Mouse (Mus musculus) spleen, adult 2 months (tissue): ENCODE data around the gene Pif1. TPM values are rescaled to one million over a fixed set of nuclear protein-coding genes. Genes with fewer than 3 reads are reported as not detected.
A peak's percentile ranks its signal among the peaks of the same experiment; 100 is the strongest.

ENCODE experiments used
- DNase-seq, 2 experiments: peaks; one replicate each; pipeline versions ENCODE4 v3.0.0 to v3.0.0-alpha.2; 2012 to 2021; ENCODE audit warnings: low spot score in 2 of 2, low read depth in 1 of 2
- H3K27ac ChIP-seq: fragments of 200-500 bp; 2 replicates; pipeline ENCODE4 v1.5.1; 2012; ENCODE audit warnings: low read length, inconsistent platforms; ENCODE audit not compliant: insufficient read depth
- H3K27me3 ChIP-seq: fragments of 200-500 bp; 2 replicates; pipeline ENCODE4 v1.6.1; 2012; ENCODE audit warnings: mild to moderate bottlenecking, moderate library complexity, low read length, inconsistent platforms; ENCODE audit not compliant: control insufficient read depth, insufficient read depth
- H3K36me3 ChIP-seq: fragments of 200-500 bp; 2 replicates; pipeline ENCODE4 v1.6.1; 2012; ENCODE audit warnings: mild to moderate bottlenecking, low read length, inconsistent platforms; ENCODE audit not compliant: control insufficient read depth, insufficient read depth
- H3K4me1 ChIP-seq: fragments of 200-500 bp; 2 replicates; pipeline ENCODE4 v1.6.1; 2011; ENCODE audit warnings: inconsistent platforms; ENCODE audit not compliant: control insufficient read depth, insufficient read depth, insufficient read length
- H3K4me3 ChIP-seq: fragments of 200-500 bp; 2 replicates; pipeline ENCODE4 v1.5.1; 2011; ENCODE audit warnings: mild to moderate bottlenecking, inconsistent platforms; ENCODE audit not compliant: insufficient read depth, insufficient read length; ENCODE audit errors: extremely low read depth
- CTCF ChIP-seq: fragments of 200-500 bp; IDR thresholded peaks from 2 replicates; pipeline ENCODE4 v1.5.1; 2011; ENCODE audit warnings: mild to moderate bottlenecking, inconsistent platforms; ENCODE audit not compliant: insufficient read depth, insufficient read length, insufficient replicate concordance; ENCODE audit errors: extremely low read depth
- POLR2A ChIP-seq: fragments of 200-500 bp; IDR thresholded peaks from 2 replicates; pipeline ENCODE4 v1.6.1; 2011; ENCODE audit warnings: low read depth, low read length, inconsistent platforms
- WGBS: fragments of 180-500 bp; shearing (Covaris S2); methylation state at CpG from one replicate; pipeline ENCODE4 v1.1.7; 2018; 5-methylcytosine and 5-hydroxymethylcytosine counted together
- polyA plus RNA-seq: library from polyadenylated mRNA; depleted of rRNA; stranded (reverse); fragments of >200 nt; gene quantifications from 2 replicates; pipeline ENCODE4 v1.2.3, GENCODE M21; 2012

Gene Pif1
- polyA plus RNA-seq, 1 experiment = 4.3 TPM

DNA sequence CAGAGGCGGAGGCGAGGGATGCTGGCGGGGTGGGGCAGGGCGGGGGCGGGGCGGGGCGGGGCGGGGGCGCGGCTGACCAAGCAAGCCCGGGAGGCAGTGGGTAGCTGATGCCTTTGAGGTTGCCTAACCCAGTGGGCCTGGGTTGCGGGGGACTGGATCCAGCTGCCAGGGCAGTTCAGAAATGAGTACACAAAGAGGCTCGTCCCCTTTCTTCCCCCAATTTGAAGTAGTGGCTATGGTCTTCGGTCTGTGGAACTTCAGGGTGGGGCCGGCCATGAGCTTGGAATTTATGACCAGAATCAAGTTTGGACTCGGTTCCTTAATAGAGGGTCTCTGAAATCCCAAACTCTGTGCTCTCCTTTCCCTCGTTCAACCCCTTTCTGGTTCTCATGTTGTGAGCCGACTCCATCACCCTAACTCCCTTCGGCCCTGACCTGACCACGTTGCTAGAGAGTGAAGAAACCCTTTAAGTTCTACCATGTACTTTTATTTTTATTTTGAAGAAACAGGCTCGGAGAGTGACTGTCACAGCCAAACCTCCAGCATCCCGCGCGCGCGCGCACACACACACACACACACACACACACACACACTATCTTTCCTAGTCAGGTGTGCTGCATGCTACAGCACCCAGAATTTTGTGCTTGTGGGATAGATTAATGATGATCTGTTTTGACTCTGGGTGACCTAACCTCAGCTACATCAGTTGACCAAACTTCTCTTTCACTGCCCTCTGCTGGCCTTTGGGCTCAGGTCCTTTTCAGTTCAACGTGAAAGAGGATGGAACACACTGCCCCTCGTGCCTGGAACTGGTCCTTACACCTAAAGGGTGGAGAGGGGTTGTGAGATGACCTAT lies 6.3 kb upstream of the Pif1 start:
- peak overlapping the region; percentile 88 for H3K27ac ChIP-seq
- peaks cover 19% of the 10 kb centered on the region for H3K4me1 ChIP-seq
- peak; percentile 91 to 92 for DNase-seq
- peak overlapping the region; percentile 60 for H3K4me3 ChIP-seq
- no peak for TF ChIP-seq POLR2A
- TF ChIP-seq CTCF = peak; percentile 96; the same call in 1 of the 2 replicates
- H3K27me3 ChIP-seq = no peaks in the 10 kb centered on the region
- H3K36me3 ChIP-seq = no peaks in the 10 kb centered on the region
- under 1% methylated on average over 19 of the region's 29 CpGs for WGBS

DNA sequence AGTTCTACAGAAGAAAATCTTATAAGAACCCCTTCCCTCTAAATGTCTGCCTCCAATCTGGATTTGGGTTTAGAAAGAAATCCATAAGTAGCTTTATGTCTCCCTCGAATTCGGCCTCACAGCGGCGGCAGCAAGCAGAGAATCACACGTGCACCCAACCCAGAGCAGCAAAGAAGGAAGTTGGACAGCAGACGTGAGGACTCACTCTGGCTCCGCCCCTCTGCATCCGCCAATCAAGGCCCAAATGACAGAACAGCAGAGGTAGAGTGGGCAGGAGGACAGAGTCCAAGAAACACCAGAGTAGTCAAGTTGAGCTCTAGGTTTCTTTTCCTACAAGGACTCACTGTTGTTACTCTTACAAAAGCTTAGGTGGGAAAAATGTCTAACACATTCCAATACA lies 3.9 kb upstream of the Pif1 start:
- H3K4me3 ChIP-seq = no peak overlapping the region

DNA sequence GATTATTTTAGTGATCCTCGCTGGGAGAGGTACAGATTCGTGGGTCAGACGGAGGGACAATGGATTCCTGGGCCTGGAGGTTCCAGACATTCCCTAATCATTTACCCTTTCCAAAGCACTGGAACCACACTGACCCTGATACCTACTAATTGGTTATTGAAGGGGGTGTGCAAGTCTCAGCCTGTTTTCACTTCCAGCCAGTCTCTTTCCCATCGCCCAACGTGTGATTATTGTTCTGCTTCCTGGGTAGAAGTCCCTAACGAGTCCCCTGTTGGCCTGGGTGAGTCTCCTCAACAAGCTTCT lies 261 bp downstream of the Pif1 start:
- Histone ChIP-seq H3K36me3 (no peaks in the 10 kb centered on the region), H3K27me3 (no peaks in the 10 kb centered on the region), H3K27ac (no peak overlapping the region), H3K4me3 (peak overlapping the region; percentile 56), H3K4me1 (peaks cover 9% of the 10 kb centered on the region; the same call in 1 of the 2 replicates)
- TF ChIP-seq POLR2A = no peak
- no peak for TF ChIP-seq CTCF
- under 1% methylated on average over 6 of the region's 6 CpGs for WGBS
- no peak for DNase-seq

More for the DNA sequence above, 3.9 kb upstream of the Pif1 start:
- Histone ChIP-seq H3K27ac (no peak overlapping the region), H3K36me3 (no peaks in the 10 kb centered on the region), H3K4me1 (peaks cover 7% of the 10 kb centered on the region), H3K27me3 (no peaks in the 10 kb centered on the region)
- 2% methylated on average over 8 of the region's 8 CpGs for WGBS
- TF ChIP-seq POLR2A (no peak), CTCF (no peak)
- DNase-seq = peak; percentile 50 to 66

DNA sequence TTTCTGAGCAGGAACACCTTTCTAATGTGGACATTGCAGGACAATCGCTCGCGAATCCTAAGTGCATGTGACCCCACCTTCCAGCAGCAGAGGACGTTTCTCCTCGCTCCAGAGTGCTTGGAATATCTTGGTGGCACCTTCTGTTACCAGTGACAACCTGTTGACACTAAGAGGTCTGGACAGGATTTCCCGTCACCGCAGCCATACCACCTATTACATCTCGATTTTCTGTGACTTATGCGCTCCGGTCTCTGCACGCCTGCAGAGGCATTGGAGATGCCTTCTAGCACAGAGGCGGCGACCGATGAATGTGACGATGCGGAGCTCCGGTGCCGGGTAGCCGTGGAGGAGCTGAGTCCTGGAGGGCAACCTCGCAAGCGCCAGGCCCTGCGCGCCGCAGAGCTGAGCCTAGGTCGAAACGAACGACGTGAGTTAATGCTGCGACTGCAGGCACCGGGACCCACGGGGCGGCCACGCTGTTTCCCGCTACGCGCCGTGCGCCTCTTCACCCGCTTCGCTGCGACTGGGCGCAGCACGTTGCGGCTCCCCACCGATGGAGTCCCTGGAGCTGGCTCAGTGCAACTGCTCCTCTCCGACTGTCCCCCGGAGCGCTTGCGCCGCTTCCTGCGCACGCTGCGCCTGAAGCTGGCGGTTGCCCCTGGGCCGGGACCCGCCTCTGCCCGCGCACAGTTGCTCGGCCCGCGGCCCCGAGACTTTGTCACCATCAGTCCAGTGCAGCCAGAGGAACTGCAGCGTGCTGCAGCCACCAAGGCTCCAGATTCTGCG lies 806 bp downstream of the Pif1 start:
- DNase-seq = peak in 1 of 2 experiments; percentile 39
- no peaks in the 10 kb centered on the region for H3K36me3 ChIP-seq
- H3K27me3 ChIP-seq = no peaks in the 10 kb centered on the region
- no peak overlapping the region for H3K27ac ChIP-seq
- 1% methylated on average over 64 of the region's 64 CpGs for WGBS
- peak overlapping the region; percentile 56 for H3K4me3 ChIP-seq
- TF ChIP-seq CTCF (no peak), POLR2A (no peak)
- peaks cover 9% of the 10 kb centered on the region; the same call in 1 of the 2 replicates for H3K4me1 ChIP-seq

DNA sequence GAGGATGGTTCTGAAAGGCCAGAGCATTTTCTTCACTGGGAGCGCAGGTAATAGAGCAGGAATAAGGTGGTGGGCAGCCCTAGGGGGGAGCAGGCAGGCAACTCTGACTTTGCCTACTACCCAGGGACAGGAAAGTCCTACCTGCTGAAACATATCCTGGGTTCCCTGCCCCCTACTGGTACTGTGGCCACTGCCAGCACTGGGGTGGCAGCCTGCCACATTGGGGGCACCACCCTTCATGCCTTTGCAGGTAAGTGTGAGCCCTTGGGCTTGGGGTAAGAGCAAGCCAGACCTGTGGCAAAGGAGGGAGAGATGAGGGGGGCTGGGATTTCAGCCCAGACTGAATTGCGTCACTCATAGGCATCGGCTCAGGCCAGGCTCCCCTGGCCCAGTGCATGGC lies 2.1 kb downstream of the Pif1 start:
- DNase-seq = no peak
- no peak overlapping the region for H3K4me3 ChIP-seq
- 96% methylated on average over 3 of the region's 3 CpGs for whole genome bisulfite sequencing
- TF ChIP-seq POLR2A (no peak), CTCF (no peak)
- H3K27me3 ChIP-seq = no peaks in the 10 kb centered on the region
- H3K27ac ChIP-seq = no peak overlapping the region
- H3K4me1 ChIP-seq = peaks cover 9% of the 10 kb centered on the region; the same call in 1 of the 2 replicates
- H3K36me3 ChIP-seq = no peaks in the 10 kb centered on the region

DNA sequence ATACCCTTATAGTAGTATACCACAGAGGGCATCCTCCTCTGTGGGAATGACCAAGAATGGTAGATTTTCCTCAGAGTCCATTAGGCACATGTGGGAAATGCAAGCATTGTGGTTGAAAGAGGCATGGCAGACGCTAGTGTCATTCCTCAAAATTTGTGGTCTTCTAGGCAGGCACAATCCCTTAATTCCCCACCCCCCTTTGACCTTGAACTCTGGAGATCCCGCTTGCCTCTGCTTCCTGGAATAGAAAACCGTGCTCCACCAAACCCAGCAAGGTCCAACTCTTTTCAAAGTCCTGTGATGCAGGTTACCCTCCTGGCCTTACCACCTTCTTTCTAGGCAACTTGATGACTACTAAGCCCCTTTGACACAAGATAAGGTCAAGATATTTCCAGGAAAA lies 5.8 kb downstream of the Pif1 start:
- H3K4me3 ChIP-seq = no peak overlapping the region
- no peaks in the 10 kb centered on the region for H3K27me3 ChIP-seq
- WGBS = 95% methylated on average over 3 of the region's 3 CpGs
- H3K27ac ChIP-seq = no peak overlapping the region
- no peak for DNase-seq
- no peaks in the 10 kb centered on the region for H3K36me3 ChIP-seq
- TF ChIP-seq CTCF (no peak), POLR2A (no peak)
- H3K4me1 ChIP-seq = peaks cover 4% of the 10 kb centered on the region; the same call in 1 of the 2 replicates
